Comparison of ENCODE assay signal across 9 mouse cellular contexts in genomic region chr4:32889246-32889645, GRCm38 (mm10).
A peak's percentile ranks its signal among the peaks of the same experiment; 100 is the strongest.
DNase-seq lines count a peak whose midpoint lies in the region; ATAC-seq and TF ChIP-seq lines count a peak whose summit lies in the region.
"Had no signal": no experiment of that assay in that cellular context is flagged by ENCODE, and none has a peak within 500 bp of the region (broad histone marks: within the 10 kb centered on the region; RNA-seq: fewer than 3 reads in every experiment).

No protein-coding gene starts in this region.

- no peak overlapping the region for H3K27ac ChIP-seq in liver, embryonic 11.5 days (ENCODE audit: low read depth, low read length)
- no peak overlapping the region for H3K27ac ChIP-seq in cerebellum, adult 2 months (ENCODE audit: insufficient read depth, low read length)
- peak overlapping the region; percentile 66 for H3K27ac ChIP-seq in hindbrain, embryonic 15.5 days (replicated peaks)
- peak overlapping the region; percentile 5; the same call in 1 of the 2 replicates for H3K27ac ChIP-seq in midbrain, embryonic 16.5 days (ENCODE audit: low read length)

- no peaks in the 10 kb centered on the region for H3K36me3 ChIP-seq in liver, embryonic 11.5 days (ENCODE audit: control insufficient read depth, insufficient read depth, low read length)
- H3K36me3 ChIP-seq in hindbrain, embryonic 15.5 days = no peaks in the 10 kb centered on the region
- 0 out of 2 replicates have a peak, but pooled peaks cover under 1% of the 10 kb centered on the region for H3K36me3 ChIP-seq in midbrain, embryonic 16.5 days (ENCODE audit: control insufficient read depth, insufficient read depth, low read length)

- H3K9ac ChIP-seq in liver, embryonic 11.5 days (ENCODE audit: low read depth, low read length) = no peak overlapping the region
- no peak overlapping the region for H3K9ac ChIP-seq in hindbrain, embryonic 15.5 days
- no peak overlapping the region for H3K9ac ChIP-seq in midbrain, embryonic 16.5 days (ENCODE audit: low read depth, low read length)

- no peak overlapping the region for H3K4me3 ChIP-seq in liver, embryonic 11.5 days (ENCODE audit: low read depth, low read length)
- H3K4me3 ChIP-seq in cerebellum, adult 2 months (replicated peaks; ENCODE audit: insufficient read depth, low read depth, low read length) = peak overlapping the region; percentile 8
- no peak overlapping the region for H3K4me3 ChIP-seq in hindbrain, embryonic 15.5 days
- no peak overlapping the region for H3K4me3 ChIP-seq in midbrain, embryonic 16.5 days (ENCODE audit: low read depth, low read length)
- H3K4me3 ChIP-seq: myocyte had no signal

- H3K4me1 ChIP-seq in liver, embryonic 11.5 days (replicated peaks; ENCODE audit: control insufficient read depth, insufficient read depth, low read length) = no peaks in the 10 kb centered on the region
- H3K4me1 ChIP-seq in cerebellum, adult 2 months (ENCODE audit: control insufficient read depth, insufficient read depth, low read length) = no peaks in the 10 kb centered on the region
- peaks cover 11% of the 10 kb centered on the region; the same call in 1 of the 2 replicates for H3K4me1 ChIP-seq in hindbrain, embryonic 15.5 days (replicated peaks)
- peaks cover 7% of the 10 kb centered on the region; the same call in 1 of the 2 replicates for H3K4me1 ChIP-seq in midbrain, embryonic 16.5 days (ENCODE audit: control insufficient read depth, insufficient read depth, low read length)

- no peak for TF ChIP-seq POLR2A in cerebellum, adult 2 months (IDR thresholded peaks at IDR 0.05; ENCODE audit: borderline replicate concordance, insufficient read depth, low read length)

- DNase-seq in liver = peak; percentile 22
- DNase-seq in liver, embryonic 11.5 days (ENCODE audit: low spot score) = no peak
- DNase-seq in cerebellum, adult 2 months = peak; percentile 42 to 55
- DNase-seq in gastrocnemius, postnatal 14 days = peak; percentile 57
- DNase-seq in layer of hippocampus, postnatal 36 days = peak; percentile 19 to 38
- DNase-seq in c-Kit-positive CD71-positive TER-119-positive erythroid progenitor cells, embryonic 14.5 days (ENCODE audit: low spot score) = no peak

- no peak overlapping the region for H3K4me2 ChIP-seq in liver, embryonic 11.5 days
- H3K4me2 ChIP-seq in hindbrain, embryonic 15.5 days = no peak overlapping the region
- H3K4me2 ChIP-seq in midbrain, embryonic 16.5 days (ENCODE audit: low read length) = no peak overlapping the region

- no peak for TF ChIP-seq CTCF in cerebellum, adult 2 months (IDR thresholded peaks at IDR 0.05; ENCODE audit: borderline replicate concordance, insufficient read depth, low read depth, low read length)

- no peaks in the 10 kb centered on the region for H3K27me3 ChIP-seq in liver, embryonic 11.5 days (replicated peaks; ENCODE audit: control insufficient read depth, insufficient read depth, low read length)
- no peaks in the 10 kb centered on the region for H3K27me3 ChIP-seq in cerebellum, adult 2 months (ENCODE audit: control insufficient read depth, insufficient read depth, low read length)
- 0 out of 2 replicates have a peak, but pooled peaks cover 6% of the 10 kb centered on the region for H3K27me3 ChIP-seq in hindbrain, embryonic 15.5 days
- H3K27me3 ChIP-seq in midbrain, embryonic 16.5 days (ENCODE audit: control insufficient read depth, insufficient read depth, low read depth, low read length) = no peaks in the 10 kb centered on the region

- intact Hi-C loops in gastrocnemius, postnatal 14 days (cut with DNase I; ENCODE audit: low total_unique reads) = no loop called here

- H3K9me3 ChIP-seq in liver, embryonic 11.5 days (ENCODE audit: control insufficient read depth, low read length) = no peaks in the 10 kb centered on the region
- H3K9me3 ChIP-seq in hindbrain, embryonic 15.5 days = peaks cover 6% of the 10 kb centered on the region; the same call in 1 of the 2 replicates
- H3K9me3 ChIP-seq in midbrain, embryonic 16.5 days (replicated peaks; ENCODE audit: control insufficient read depth, low read length, poor library complexity, severe bottlenecking) = peaks cover 12% of the 10 kb centered on the region; the same call in 1 of the 2 replicates

- no peak for ATAC-seq in liver, embryonic 11.5 days (replicated peaks; ENCODE audit: low FRiP score)
- ATAC-seq in hindbrain, embryonic 15.5 days (ENCODE audit: low FRiP score, low read depth) = peak; percentile 89
- ATAC-seq in midbrain, embryonic 16.5 days = peak; percentile 84

- WGBS in liver, embryonic 11.5 days = 81% methylated on average over 11 of the region's 11 CpGs
- 11% methylated on average over 11 of the region's 11 CpGs for WGBS in cerebellum, adult 2 months
- 25% methylated on average over 11 of the region's 11 CpGs for WGBS in hindbrain, embryonic 15.5 days
- 32% methylated on average over 11 of the region's 11 CpGs for WGBS in midbrain, embryonic 16.5 days

Comparison
In these comparisons a context has a peak if more than half of its experiments do, and no peak if none do; other contexts are left out.
1. DNase-seq: peak in liver (single experiment), cerebellum, adult 2 months (2 of 2), gastrocnemius, postnatal 14 days (single experiment) and layer of hippocampus, postnatal 36 days (2 of 2); none in liver, embryonic 11.5 days (single experiment) and c-Kit-positive CD71-positive TER-119-positive erythroid progenitor cells, embryonic 14.5 days (single experiment).
2. H3K27ac ChIP-seq: peak in hindbrain, embryonic 15.5 days (single experiment) and midbrain, embryonic 16.5 days (single experiment); none in liver, embryonic 11.5 days (single experiment) and cerebellum, adult 2 months (single experiment).